Mouse (Mus musculus) layer of hippocampus, postnatal 36 days (tissue): ENCODE results near the gene P3h2. TPM values are rescaled to one million over a fixed set of nuclear protein-coding genes. Genes with fewer than 3 reads are reported as not detected.

ENCODE experiments used
- DNase-seq, 2 experiments: peaks; one replicate each; pipeline ENCODE4 v3.0.0; 2022
- total RNA-seq, 2 experiments: library from RNA; stranded (reverse); gene quantifications; 2 replicates each; pipeline ENCODE4 v1.2.3; 2021

Gene P3h2
- total RNA-seq, 2 experiments from 2014 or later: 4.1 to 4.4 TPM

DNA sequence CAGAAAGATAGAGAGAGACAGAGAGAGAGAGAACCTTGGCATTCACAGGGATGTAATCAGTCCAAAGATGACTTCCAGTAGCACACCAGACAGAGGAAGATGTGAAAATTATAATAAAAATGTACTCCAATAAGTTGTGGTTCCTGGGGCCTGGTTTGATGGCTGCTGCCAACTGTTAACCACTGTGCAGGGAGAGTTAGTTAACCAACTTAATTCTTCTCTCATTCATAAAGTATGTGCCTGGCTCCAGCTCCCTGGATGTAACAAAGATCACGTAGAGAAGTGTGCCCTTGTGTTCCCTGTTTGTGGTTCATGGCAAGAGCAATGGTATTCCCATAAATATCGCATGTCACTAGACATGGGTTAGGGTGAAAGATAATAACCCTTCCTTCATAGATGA, 128.4 kb downstream of the P3h2 start:
- no peak for DNase-seq

DNA sequence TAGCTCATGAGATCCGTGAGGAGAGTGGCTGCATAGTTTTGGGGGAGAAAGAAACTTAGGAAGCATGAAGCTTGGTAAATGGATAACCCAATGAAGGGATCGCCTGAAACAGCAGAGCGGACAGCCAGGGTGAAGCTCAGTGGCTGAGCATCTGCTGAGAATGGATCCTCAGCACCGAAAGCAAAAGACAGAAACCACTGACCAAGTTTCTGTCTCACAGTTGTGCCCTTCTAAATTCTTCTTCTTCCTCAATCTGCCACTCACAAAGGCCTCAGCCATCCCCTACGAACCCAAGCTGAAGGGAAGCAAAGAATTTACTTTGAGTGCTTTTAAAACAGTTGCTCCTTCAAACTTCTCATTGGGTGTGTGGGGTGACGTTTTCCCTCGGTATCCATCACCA, 134.3 kb downstream of the P3h2 start:
- no peak for DNase-seq

DNA sequence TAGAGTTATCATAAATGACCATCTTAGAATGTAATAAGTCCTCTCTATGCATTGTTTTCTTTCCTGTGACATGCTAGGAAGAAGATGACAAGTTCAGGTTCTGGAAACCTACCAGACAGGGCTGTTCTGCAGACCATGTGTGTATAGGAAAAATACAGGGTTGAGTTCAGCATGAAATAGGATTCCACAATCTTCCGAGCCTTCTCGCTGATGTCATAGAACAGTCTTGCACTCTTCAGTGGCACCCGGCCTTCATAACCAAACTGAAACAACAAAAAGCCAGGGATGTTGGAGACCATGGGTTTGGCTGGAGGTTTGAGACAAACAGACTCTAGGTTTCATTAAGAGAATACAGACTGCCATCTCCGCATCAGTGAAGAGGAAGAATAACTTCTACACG, 134.9 kb downstream of the P3h2 start:
- no peak for DNase-seq

DNA sequence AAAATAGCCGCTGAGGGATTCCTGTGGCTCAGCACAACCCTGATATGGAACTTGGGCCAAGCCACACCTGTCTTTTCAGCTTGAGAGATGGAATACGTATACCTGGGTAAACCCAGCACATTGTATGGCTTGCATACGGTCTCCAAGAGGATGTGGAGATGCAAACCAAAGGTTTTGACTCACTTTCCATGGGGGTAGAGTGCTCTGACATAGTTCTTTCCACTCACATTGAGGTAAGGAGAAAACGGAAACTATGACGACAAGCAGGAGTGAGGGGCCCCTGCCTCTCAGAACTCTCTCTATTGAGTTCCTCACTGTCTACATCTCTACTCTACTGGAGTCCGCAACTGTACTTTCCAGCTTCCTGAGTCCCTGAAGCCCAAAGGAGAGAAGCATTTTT, 135.4 kb downstream of the P3h2 start:
- no peak for DNase-seq

DNA sequence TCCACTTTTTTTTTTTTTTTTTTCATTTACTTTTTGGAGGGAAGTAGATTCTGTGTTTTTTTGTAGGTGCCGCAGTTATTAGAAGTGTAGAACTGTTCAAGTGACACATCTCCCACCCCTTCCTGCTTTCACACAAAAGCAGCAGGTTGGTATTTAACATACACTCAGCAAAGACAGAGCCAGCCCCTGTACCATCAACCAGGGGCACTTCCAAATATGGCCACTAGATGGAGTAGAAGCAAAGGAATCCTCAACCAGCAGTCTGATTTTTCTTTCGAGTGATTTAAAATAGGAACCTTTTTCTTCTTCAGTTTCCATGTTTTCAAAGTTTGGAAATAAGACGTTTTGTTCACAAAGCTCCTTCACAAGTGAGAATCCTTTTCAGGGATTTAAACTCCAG, 138.3 kb downstream of the P3h2 start:
- peak; percentile 43 to 68 for DNase-seq

DNA sequence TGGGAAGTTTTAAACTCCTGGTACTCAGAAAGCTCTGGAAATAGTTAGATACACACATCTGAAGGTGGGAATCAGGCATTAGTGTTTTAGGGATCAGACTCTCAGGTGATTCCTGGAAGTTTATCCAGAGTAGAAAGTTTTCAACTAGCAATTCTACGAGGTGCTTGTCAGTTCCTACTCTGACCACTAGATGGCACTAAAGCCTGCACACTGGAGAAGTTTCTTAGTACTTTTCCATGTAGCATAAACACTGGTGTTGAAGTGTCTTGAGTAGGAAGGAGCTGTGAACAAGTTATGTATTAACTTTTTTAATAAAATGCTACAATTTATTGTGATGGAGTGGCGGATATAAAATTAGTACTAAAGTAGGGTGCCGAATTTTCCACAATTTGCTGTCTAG, 141.7 kb downstream of the P3h2 start:
- peak in 1 of 2 experiments; percentile 41 for DNase-seq

DNA sequence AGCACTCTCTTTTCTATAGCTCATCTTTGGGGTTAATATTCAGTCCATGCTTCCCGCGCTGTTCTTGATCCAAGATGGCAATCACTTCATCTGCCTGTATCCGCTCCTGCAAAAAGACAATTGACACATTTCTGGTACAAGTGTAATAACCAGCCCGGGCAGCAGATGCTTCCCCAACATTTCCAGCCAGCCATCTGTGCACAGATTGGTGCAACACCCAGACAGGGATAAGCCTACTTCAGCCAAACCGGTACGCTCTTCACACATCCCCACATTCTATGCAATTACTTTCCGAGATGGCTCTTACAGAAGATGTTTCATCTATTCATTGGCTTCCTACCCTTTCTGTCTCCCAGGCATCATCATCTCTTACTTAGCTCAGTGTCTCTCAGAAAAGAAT, 145.2 kb downstream of the P3h2 start:
- DNase-seq: peak; percentile 76 to 78

DNA sequence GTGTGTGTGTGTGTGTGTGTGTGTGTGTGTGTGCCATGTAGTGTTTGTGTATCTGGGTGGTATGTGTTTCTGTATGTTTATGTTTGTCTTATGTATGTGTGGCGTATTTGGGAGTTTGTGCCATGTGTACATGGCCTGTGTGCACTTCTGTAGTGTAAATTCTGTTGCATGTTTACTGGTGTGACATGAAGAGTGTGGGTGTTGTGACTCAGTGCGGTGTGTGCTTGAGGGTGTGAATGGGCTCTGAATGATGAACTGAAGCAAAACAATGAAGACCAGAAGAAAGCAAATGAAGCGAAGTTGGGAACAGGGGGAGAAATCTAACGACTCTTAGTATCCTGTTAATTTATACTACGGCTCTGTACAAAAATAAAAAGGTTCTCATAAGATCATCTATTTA, 145.7 kb downstream of the P3h2 start:
- DNase-seq: no peak

DNA sequence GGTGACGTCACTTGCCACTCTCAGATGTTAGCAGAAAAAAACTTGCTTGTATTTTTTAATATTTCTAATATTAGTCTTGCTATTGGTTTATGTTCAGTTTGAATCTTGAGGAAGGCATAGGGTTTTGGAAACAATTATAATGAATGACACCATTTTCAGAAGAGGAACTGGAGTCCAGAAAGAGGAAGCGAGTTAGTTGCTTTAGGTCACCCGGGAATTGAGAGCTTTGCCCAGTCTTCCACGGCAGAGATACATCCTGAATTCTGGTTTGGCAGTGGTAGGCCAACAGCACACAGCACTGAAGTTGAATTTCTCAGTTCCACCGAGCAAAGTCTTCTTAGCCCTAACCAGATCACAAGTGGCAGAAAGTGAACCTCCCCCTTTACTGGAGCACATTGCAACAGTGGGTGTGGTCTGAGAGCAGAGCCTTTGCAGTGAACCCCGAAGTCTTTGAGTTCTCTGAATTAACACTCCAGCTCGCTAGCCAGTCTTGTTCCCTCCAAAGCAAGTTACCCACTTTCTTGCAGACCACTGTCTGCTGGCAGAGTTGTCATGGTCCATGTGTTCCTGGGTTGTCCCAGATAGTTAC, 146.8 kb downstream of the P3h2 start:
- DNase-seq: no peak

DNA sequence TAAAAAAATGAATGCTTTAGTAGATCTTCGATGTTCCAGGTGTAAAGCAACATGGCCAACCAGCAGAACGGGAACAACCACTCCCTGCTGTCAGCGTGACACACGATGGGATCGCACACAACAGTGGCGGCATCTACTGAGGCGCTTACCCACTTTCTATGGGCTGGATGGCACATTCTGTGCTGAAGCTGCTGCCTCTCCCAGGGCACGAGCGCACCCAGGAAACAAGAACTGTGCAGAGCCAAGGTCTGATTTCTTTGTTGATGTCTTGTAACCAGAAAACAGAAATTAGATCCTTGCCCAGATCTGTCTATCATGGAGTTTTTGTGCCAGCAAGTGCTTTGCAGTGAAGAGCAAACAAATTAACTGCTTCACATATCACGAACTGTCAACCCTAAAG, 147.4 kb downstream of the P3h2 start:
- DNase-seq: no peak

DNA sequence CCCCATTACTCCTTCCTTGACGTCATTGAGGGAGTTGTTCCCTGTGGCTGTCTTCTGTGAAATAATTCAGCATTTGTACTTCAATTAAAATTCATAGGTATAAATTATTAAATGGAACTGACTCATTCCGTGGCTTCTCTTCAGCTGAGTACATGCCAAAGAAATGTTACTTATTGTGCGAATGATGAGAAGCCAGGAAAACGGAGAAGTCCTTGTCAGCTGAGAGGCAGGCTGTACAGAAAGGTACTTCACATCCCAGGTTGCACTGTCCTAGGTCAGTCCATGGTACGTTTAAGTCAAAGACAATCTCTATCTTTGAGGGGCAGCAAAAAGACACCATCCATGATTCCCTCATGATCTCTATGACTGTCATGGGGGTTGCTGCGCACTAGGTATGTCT, 148.8 kb downstream of the P3h2 start:
- no peak for DNase-seq

DNA sequence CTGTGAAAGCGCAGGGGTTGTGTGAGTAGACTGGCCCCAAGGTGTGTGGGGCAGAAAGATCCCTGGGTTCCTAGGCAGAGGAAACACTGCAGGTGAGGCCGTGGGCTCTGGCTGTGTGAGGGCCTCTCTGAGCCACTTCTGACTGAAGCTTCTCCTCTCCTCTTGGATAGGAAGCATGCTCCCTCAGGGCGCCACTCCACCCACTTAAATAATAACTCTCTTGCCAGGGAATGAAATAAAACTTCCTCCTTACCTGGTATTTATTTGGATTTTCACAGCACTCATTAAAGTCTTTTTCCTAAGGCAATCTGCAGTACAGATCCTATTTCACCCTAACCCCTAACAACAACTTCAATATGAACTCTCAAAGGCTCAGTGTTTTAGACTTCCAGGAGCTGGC, 151.0 kb downstream of the P3h2 start:
- DNase-seq: no peak

DNA sequence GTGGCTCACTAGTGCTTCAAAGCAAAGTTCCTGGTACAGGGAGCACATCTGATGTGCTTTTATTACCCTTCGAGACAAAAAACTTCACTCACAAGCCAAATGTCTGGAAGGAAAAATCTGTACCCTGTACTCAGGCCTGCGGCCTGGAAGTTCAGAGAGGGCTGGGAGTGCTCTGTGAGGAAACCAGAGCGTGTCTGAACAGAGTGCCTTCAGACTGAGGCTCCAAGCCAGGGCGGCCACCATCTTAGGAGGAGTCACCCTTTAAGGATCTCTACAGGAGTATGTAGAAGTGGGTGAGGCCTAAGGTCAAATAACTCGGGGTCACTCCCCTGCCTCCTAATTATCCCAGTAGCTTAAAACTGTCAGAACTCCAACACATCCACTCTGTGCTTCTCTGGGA, 152.2 kb downstream of the P3h2 start:
- DNase-seq: no peak

DNA sequence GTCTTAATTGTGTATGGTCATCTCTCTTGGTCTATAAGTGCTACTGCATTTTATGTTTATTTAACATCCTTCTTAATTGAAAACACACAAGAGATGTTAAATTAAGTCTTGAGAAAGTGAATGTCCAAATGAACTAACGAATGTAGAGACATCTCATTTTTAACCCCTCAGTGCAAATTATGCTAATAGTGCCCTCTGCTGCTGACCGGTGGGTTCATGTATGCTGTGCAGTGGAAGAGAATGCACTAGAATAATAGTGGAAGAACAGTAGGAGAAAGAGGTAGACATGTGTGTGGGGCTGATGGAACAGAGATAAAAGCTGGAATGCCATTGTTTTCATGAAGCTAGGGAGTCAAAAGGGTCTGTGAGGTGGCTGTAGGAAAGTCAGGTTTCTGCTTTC, 153.6 kb downstream of the P3h2 start:
- DNase-seq: no peak

DNA sequence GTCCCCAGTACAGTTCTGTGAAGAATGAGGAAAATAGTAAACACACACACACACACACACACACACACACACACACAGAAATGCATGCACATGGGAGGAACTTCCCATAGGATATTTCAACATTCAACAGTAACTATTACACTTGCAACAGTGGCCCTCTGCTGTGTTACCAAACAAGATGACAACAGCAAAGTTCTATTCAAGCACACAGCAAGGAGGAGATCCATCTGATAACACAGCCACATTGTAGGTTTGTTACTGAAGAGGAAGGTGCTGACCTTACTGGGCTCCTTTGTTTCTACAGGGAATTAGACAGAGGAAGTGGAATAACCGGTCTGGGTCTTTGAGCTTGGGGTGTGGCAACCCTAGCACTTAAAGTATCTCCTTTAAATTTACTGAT, 157.5 kb downstream of the P3h2 start:
- DNase-seq: no peak

DNA sequence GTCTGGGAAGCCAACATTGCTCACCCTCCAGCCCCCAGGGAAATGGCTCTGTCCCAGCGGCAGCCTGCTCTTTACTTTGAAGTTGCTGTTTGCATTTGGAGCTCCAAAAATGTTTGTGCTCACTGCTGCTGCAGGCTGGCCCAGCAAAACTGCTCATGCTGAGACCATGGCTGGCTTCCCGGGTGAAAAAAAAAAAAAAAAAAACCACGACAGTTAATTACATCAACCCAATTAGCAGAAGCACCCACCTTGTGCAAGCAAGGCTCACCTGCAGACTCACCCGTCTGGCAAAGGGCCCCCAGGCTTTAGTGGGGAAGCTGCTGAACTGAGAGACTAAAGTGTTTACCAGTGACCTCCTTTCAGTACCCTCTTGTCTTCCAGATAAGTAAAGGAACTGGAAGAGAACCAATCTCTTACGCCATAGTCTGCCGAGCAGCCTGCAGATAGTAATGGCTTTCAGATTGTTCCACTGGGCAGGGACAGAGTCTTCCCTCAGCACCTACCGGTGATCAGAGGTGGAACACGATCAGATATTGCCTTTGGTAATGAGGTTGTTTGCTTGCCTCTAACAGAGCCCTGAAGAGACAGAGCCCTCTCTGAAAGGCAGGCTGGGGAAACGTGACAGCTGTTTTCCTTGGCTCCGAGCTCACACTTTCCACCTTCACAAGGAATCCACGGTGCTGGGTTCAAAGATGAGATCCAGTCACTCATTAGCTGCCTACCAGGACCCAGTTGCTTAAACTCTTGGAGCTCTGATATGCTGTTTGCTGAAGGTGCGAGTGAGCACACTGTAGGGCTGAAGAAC, 160.2 kb downstream of the P3h2 start:
- DNase-seq: no peak

DNA sequence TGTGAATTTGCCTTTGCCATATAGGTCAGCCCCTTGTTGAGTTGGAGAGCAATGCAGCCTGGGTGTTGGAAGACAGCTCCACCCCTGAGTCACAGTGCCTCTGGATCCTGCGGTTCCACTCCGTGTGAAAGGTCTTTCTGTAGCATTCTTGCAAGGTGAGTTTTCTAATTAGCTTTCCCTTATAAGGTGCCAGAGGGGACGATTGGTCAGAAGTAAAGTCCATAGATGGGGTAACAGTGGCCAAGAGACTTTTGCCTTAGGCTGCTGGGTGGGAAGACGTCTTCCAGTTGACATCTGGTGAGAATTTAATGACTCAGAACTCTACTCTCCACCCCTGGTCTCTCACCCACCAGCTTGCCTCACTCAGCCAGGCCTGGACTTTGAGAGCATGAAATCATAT, 163.3 kb downstream of the P3h2 start:
- DNase-seq: no peak

DNA sequence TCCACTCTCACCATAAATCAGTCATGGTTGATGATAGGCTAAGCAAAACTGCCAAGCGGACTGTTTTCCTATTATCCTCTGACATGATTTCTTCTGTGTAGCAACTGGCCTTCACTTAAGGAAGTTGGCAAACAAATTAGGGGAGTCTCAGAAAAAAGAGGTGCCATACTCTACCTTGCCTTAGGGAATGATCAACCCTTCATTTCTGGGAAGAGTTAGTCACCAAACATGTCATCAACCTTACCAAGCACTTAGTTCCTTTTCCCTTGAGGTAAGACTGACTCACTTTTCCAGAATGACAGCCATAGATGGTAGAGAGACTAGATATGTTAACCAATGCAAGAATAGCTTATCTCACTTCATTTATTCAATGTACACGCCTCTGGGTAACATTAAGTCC, 171.4 kb downstream of the P3h2 start:
- no peak for DNase-seq

DNA sequence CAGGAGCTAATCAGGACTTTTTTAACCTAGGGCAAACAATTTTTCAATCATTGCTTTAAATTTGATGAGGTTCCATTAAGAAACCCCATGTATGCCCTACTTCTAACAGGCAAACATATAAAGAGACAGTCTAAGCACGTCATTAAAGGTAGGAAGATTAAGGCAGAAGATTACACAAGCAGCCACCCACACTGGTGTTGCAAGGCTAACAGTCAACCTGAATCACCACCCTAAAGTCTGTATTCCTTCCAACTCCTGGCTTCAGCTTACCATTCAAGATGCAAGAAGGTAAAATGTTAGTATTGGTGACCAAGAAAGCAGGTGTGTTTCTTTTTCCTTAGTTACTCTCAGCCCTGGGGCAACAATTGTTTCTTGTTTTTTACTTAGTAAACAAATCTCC, 193.4 kb downstream of the P3h2 start:
- DNase-seq: no peak
